Mouse (Mus musculus) thymus, postnatal 0 days (tissue): ENCODE measurements around the gene Alg14. TPM values are rescaled to one million over a fixed set of nuclear protein-coding genes. Genes with fewer than 3 reads are reported as not detected.

ENCODE experiments used
- DNase-seq: peaks from one replicate; pipeline ENCODE4 v3.0.0-alpha.2; 2015; ENCODE audit warnings: low spot score
- polyA plus RNA-seq: library from polyadenylated mRNA; unstranded; fragments of >200 nt; fragmentation: Nextera tagmentation; extraction: Ambion mirVana; gene quantifications from 2 replicates; pipeline ENCODE4 v1.2.1, GENCODE M21; 2015

Gene Alg14
- polyA plus RNA-seq, 1 experiment from 2014 or later, result 28.1 TPM

- peak; percentile 60 for DNase-seq
Observed at GRCm38 (mm10) chr3:121330244-121330646, 38.7 kb downstream of the Alg14 start.

- DNase-seq, result no peak
Observed at GRCm38 (mm10) chr3:121336234-121336890, 44.8 kb downstream of the Alg14 start.

GRCm38 (mm10) chr3:121338687-121339086, 47.1 kb downstream of the Alg14 start:
- DNase-seq, result no peak

GRCm38 (mm10) chr3:121340321-121340761, 48.8 kb downstream of the Alg14 start:
- DNase-seq, result no peak

- peak; percentile 85 for DNase-seq
Observed at GRCm38 (mm10) chr3:121343224-121343623, 51.7 kb downstream of the Alg14 start.

- DNase-seq, result peak; percentile 36
Observed at GRCm38 (mm10) chr3:121344056-121344945, 52.7 kb downstream of the Alg14 start.

- DNase-seq, result peak; percentile 82
Observed at GRCm38 (mm10) chr3:121344951-121345642, 53.5 kb downstream of the Alg14 start.

- DNase-seq, result no peak
Observed at GRCm38 (mm10) chr3:121345643-121346000, 54.0 kb downstream of the Alg14 start.

GRCm38 (mm10) chr3:121346507-121347267, 55.1 kb downstream of the Alg14 start:
- DNase-seq, result no peak

- DNase-seq, result no peak
Observed at GRCm38 (mm10) chr3:121348792-121349191, 57.2 kb downstream of the Alg14 start.

GRCm38 (mm10) chr3:121349334-121350169, 58.0 kb downstream of the Alg14 start:
- DNase-seq, result no peak

GRCm38 (mm10) chr3:121351257-121351656, 59.7 kb downstream of the Alg14 start:
- no peak for DNase-seq

- DNase-seq, result no peak
Observed at GRCm38 (mm10) chr3:121354281-121354680, 62.7 kb downstream of the Alg14 start.

- no peak for DNase-seq
Observed at GRCm38 (mm10) chr3:121354861-121355470, 63.4 kb downstream of the Alg14 start.

GRCm38 (mm10) chr3:121355569-121355968, 64.0 kb downstream of the Alg14 start:
- DNase-seq, result no peak

GRCm38 (mm10) chr3:121356111-121356510, 64.5 kb downstream of the Alg14 start:
- no peak for DNase-seq

- DNase-seq, result no peak
Observed at GRCm38 (mm10) chr3:121357030-121357429, 65.5 kb downstream of the Alg14 start.

GRCm38 (mm10) chr3:121358285-121358684, 66.7 kb downstream of the Alg14 start:
- no peak for DNase-seq

GRCm38 (mm10) chr3:121358850-121359249, 67.3 kb downstream of the Alg14 start:
- DNase-seq, result no peak

GRCm38 (mm10) chr3:121359272-121359671, 67.7 kb downstream of the Alg14 start:
- no peak for DNase-seq
